Mouse (Mus musculus) embryo, embryonic 11.5 days (tissue): ENCODE measurements around the gene Cmbl.
A peak's percentile ranks its signal among the peaks of the same experiment; 100 is the strongest.
"Not testable (repeated sequence)": the region's sequence is repeated elsewhere in the genome, so short reads cannot be mapped to it uniquely, and the experiment has no call there.

Experiments used
- DNase-seq: peaks from one replicate; pipeline ENCODE4 v3.0.0-alpha.2; 2012; ENCODE audit warnings: low read depth, low spot score

Gene Cmbl

DNA sequence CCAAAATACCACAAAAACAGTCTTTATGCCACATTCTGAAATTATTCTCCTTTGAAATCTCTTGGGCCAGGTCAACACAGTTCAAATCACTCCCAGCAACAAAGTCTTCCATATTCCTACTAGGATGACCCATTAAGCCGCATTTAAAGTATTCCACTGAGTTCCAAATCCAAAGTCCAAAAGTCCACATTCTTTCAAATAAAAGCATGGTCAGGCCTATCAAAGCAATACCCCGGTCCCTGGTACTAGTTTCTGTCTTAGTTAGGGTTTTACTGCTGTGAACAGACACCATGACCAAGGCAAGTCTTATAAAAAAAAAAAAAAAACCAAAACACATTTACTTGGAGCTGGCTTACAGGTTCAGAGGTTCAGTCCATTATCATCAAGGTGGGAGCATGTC lies 15.9 kb downstream of the Cmbl start:
- DNase-seq: not testable (repeated sequence)

DNA sequence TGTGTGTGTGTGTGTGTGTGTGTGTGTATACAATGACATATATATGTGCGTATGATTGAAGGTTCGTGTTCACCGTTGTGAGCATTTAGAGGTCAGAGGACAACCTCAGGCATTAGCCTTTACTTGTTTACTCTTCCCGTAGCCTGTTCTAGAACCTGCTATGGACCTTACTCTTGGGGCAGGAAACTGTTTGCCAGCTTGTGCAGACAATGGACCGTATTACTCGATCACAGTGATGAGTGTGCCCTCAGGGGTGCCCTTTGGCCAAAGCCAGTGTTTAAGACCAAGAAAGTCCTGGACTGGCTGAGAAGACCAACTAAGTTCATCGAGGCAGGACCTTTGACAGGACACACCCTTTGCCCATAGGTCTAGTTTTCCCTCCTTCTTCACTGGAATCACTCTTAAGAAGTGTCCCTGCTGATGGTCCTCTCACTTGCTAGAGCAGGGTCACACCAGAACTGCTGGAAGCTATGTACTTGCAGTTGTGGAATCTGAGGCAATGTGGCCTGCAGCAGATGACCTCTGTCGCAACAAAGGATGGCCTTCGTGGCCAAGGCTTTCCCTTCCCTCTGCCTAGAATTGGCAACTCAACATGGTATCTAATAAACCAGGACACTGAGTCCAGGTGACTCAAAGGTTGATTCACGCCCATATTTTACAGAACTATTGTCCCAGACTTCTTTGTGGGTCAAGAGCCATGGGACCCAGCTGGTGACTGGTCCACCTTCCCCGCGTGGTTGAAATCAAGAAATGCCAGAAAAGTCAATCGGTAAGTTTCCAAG lies 18.3 kb downstream of the Cmbl start:
- no peak for DNase-seq

DNA sequence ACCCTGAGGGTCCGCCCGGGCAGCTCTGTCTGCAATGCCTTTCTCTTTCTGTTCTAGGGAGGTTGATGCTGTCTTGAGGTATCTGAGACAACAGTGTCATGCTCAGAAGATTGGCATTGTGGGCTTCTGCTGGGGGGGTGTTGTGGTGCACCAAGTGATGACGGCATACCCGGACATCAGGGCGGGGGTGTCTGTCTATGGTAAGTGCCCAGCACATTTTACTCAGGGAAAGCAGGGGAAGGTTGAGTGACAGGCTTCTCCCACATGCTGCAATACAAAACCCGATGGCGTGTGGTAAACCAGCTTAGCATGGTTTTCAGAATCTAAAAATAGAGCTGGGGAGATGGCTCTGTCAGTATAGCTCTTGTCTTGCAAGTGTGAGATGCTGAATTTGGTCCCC lies 20.0 kb downstream of the Cmbl start:
- DNase-seq: no peak

DNA sequence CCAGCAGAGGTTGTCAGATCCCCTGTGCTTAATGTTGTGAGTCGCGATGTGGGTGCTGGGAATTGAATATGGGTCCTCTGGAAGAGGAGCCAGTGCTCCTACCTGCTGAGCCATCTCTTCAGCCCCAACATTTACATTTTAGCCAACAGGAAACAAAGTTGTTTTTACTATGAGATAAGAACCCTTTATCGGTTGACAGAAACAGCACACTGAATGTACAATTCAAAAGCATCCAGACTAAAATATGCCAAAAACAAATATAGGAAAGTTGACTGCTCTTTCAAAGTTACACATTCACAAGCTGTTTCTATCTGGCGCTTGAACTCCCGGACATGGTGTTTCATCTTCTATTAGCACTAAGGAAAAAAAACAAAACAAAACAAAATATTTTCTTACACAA lies 20.9 kb downstream of the Cmbl start:
- no peak for DNase-seq

DNA sequence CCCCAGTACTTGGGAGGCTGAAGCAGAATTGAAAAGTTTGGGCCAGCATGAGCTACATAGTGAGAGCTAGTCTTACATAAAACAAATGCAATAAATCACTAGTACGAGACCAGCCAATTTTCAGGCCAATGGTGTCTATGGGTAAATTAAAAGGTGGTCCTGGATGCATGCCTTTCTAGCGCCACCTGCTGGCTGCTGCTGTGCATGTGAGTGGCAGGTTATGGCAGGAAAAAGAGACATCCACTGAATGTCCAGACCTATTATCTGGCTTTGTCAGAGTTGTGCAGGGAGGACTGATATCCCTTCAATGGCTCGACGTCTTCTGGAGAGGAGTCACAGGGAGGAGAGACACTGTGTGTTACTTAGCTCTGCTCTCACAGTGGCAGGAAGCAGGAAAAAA lies 21.3 kb downstream of the Cmbl start:
- DNase-seq: peak; percentile 82

DNA sequence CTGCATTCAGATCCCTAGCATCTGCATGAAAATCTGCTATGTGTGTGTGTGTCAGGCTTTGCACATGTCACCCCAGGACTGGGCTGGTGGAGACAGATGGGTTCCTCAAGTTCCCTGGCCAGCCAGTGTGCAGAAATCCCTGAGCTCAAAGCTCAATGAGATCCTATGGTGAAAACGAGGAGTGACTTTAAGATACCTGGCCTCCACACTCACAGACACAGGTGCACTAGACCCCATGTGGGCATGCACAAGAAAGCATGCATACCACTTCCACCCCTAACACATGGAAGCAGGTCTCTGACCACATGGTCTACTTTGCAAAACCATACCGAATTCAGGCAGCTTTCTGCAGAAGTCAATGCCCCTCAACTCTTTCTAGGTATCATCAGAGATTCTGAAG lies 22.6 kb downstream of the Cmbl start:
- DNase-seq: no peak

DNA sequence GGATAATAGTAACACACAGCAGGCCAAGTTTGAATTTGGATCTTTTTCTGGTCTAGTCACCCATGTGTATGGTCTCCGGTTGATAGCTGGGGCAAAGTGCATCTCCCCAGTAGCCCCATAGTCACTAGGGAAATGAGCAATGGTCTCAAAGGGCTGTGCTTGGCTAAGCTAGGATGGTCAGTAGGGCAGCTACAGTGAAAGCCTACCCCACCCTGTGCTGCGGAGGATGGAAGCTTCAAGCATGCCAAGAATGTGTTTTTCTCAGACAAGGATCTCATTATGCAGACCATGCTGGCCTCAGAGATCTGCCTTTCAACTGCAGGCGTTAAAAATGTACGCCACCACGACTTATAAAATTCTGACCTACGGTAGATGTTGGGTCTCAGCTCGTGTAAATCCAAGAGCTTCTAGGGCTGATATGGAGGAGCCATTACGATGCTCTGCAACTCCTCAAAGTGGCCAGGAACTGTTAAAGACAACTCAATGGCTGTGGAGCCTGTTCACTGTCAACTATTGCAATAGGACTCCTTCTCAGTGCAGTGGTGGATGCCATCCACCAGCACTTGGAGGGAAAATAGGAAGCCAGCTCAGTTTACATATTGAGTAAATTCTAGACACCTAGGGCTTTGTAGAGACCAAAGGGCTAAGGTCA lies 23.9 kb downstream of the Cmbl start:
- no peak for DNase-seq

DNA sequence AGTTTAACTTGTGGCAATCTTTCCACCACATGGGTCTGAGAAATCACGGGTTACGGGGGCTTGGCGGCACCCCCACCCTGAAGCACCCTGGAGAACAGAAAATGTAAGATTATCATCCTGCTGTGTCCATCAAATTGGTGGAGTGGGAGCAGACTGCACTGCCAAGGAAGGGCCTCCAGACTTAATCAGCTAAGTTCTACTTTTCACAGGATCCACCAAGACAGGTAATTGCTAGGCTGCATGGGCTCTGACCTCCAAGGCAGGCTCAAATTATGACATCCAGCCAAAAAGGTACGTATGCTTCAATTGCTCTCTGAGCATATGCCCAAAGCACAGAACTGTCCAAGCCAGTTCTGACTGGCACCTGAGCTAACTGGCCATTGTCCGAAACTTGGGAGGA lies 25.0 kb downstream of the Cmbl start:
- DNase-seq: no peak

DNA sequence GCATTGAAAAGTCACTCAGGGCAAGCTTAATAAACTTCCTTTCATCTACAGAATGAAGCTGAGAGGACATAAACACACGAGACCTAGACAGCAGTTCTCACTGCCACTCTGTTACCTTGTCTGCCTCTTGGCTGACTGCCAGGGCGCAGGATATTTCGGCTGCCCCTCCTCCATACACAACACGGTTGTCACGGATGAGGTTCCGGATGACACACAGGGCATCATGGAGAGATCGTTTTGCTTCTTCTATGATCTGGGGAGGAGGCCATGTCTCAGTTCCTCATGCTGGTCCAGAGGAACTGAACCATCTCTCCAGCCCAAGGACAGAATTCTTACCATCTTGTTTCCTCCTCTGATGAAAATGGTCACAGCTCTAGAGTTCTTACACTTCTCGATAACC lies 27.3 kb downstream of the Cmbl start:
- DNase-seq: no peak

DNA sequence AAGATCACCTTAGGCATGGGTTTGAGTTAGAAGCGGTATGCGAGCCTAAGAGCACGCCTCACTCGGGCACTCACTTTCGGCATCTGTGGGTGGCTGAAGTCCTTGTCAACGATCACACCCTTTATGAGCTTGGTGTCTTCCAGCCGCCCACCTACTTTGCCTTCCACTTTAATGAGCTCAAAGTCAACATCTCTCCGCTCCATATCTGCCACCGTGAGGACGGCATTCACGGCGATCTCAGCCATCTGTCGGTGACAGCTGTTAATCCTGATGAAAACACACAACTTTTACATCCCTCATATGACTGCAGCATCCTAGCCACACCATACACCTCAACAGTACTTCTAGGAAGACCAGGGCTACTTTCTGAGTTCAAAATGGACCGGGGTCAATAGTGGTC lies 29.1 kb downstream of the Cmbl start:
- no peak for DNase-seq

DNA sequence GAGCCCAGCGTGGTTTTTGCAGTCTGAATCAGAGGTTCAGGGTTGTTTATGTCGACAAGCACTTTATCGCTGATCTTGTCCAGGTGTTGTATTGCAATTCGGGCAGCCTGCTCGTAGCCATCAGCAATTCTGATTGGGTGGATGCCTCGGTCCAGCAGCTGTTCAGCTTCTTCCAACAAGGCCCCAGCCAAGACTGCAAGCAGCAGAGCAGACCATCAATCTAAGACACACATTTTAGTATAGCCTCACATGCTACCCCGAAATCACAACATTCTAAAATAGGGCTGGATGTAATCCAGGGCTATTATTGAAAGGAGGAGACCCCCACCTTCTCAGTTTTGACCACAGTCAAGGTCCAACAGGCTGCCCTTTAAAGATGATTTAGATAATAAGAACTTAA lies 30.5 kb downstream of the Cmbl start:
- DNase-seq: no peak

DNA sequence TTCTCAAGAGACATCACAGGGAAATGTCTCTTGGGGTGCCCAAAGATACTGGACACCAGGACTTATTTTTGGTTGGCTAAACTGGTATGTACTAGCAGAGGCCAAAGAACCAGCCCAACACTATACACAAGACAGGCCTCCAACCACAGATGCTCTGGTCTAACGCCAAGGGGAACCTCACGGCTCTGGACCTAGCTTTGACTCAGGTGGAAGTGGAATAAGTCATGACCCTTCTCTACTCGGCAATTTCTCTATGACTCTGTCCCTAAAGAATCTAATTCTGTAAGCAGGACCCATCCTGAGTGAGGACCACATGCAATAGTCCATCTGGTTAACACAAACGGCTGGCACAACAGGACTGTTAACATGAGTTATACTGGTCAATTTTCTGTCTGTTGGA lies 34.6 kb downstream of the Cmbl start:
- no peak for DNase-seq

DNA sequence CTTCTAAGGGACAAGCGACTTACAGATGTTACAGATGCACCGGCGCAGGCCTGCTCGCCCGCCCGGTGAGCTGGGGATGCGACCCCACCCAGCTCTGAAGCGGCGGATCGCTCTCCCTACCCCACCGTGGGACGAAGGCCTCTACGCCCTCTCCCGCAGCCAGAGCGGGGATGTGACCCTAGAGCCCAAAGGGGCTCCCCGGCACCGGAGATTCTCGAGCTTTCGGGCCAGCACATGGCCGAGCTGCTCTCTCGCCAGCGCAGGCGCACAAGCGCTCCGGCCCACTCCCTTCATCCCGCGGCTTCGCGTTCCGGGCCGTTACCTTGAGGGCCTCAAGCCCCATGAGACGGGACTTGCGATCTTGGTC lies 36.1 kb downstream of the Cmbl start:
- no peak for DNase-seq

DNA sequence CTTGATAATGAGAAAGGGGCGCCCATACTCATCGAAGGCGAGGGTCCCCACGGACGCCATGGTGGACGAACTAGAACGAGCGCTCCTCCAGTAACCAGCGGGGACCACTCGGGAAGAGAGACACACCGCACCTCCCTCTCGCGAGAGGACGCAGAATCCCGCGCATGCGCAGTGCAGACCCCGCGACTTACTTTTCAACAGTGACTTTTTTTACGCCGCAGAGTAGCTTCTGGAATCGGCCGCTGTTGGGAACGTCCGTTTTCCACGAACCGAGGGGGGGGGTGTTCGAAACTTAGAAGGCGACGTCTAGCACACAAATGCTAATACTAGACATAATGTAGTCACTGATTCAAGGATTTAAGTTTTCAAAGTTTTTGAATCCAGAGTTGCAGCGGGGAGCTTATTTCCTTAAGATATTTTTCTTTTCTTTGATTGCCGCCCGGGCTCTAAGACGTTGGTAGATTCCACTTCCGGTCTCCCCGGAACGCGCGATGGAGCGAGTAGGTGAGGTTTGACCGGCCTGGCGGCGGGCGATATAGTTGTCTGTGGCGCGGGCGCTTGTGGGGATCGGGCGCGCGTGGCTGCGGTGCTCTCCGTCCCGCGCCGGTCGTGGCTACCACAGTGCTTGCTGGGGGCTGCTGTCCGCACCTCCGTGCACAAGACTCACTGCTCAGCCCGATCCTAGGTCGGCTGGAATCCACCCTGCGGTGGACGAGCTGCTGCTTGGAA lies 36.6 kb downstream of the Cmbl start, which contains the start of the genes Cct5 and Fam173b:
Cct5 (minus strand) TSS at position 159 of the 729 bp plus-strand sequence.
Fam173b (plus strand) TSS at position 207 of the 729 bp plus-strand sequence.
- peak; percentile 97 for DNase-seq

DNA sequence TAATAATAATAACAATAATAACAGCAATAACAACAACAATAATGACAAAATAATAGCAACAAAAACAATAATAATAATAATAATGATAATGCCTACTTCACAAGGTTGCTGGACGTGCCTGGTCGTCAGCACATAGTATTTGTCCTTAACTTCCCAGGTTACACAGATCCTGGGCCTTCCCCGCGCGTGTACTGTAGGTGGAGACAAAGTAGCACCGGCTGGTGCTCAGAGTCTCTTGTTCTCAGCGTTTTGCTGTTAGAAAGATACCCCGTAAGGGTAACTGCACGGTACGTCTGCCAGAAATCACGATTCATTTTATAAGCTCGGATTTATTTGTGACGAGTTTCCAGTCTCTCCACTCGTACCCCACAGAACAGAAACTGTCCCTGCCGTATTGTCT lies 37.2 kb downstream of the Cmbl start:
- DNase-seq: peak; percentile 49

DNA sequence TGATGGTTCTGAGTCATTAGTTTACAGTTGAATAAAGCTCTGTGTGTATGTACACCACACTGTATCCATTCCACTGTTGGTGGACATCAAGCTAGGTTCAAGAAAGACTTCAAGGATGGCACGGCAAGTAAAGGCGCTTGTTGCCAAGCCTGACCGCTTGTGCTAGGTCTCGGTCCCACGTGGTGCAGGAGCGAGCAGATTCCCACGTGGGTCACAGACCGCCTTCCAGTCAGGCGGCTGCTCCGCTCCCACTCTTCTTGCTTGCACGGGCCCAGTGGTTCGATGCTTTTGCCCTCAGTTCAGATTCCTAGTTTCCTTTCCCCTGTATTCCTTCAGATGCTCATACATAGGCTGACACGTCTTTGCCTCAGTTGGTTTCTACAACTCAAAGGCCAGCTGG lies 37.9 kb downstream of the Cmbl start:
- DNase-seq: no peak

DNA sequence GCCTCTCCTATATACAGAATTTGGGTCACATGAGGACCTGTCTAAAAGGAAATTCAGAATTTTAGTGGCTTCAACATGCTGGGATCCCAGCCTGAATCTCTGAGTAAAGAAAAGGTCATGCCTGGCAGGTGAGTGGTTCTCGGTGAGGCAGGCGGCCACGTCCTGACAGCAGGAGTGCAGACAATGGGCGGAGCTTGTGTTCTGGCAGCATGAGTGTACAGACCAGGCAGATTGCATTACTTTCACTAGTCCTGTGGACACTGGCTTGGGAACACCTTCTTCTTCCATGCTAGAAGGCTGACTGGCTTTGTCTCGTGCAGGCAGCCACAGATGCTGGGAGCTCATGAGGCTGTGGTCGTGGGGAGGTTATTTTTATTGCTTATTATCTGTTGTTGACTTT lies 41.6 kb downstream of the Cmbl start:
- no peak for DNase-seq

DNA sequence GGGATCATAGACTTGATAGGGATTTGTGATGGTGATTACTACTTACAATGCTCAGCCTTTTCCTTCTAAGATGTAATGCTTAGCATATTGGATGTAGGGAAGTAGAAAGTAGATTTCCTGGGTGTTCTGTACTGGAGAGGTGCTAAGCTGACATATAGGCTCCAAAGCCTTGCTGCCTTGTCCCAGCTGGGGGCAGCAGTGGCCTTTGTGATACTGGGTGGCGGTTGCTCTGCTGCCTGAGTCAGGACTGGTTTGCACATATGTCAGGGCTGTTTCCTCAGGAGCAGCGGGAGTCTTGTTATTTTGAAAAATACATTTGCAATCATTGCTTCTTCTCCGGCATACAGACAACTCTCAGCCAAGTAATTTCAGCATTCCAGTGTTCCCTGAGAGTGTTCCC lies 45.8 kb downstream of the Cmbl start:
- no peak for DNase-seq

DNA sequence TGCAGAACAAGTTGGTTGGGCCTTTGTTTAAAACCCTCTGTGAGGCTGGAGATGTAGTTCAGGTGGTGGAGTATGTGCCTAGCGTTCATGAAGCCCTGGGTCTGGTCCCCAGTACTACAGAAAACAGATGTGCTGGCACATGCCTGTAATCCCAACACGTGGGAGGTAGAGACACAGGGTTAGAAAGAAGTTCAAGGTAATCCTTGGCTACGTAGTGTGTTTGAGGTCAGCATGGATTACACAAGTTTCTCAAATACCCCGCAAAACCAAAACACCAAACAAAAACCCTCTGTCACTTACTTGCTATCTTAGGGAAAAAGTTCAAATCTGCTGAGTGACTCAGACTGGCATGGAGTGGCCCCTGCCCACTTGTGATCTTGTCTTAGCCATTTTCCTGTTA lies 46.8 kb downstream of the Cmbl start:
- DNase-seq: no peak

DNA sequence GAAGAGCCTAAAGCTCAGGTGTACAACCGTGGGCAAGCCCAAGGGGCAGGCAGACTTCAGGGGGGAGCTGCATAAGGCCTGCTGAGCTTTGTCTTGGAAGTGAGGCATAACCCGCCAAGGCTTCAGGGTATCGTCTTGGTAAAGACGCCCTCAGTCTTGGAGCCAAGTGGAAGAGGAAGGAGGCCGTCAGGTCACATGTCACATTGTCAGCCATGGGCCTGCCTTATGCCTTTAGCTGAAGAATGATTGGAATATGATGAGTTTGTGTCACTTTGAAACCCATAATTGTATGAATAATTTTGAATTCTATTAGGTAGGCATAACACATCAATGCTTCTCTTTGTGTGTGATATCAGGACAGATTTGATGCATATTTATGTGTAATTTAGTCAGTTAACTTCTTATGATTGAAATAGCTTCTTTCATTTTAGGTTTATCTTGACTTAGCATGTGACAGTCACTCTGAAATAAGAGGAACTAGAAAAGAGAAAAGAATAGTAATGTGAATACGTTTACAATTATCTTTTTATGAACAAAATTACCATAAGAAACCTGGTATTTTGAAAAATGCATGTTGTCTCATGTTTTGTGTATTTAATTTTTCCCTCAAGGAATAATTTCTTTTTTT lies 48.8 kb downstream of the Cmbl start:
- no peak for DNase-seq

DNA sequence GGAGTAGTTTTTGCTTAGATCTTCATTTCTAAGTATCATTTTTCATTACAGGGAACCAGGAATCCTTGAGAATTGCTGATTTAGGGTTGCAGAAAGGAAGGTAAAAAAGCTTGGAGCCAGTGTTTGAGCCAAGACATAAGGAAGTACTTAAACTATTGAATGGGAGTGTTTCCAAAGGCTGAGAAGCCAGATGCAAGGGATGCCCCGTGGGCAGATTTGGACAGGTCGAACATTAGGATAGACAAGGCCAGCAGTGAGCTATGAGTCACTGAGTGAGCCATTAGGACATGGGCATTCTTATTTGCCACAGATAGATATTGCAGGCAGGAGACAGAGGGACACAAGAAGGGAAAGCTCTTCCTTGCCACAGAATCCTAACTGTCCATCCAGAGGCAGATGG lies 49.5 kb downstream of the Cmbl start:
- DNase-seq: no peak

DNA sequence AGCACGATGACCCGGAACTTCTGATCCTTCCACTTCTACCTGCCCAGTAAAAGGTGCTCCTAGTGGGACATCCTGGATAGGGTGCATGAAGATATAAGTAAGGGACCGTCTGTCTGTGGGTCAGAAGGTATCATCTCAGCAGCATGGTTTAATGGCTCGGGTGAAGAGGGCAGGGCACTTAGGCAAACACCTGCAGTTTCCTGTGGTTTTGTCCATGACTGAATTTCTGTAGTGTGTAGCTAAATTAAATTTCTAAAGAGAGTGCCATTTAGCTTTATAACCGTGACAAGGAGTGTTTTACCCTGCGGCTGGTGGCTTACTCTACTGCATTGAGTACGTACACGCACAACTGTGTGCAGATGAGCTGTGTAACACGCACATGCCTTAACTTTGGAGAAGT lies 52.1 kb downstream of the Cmbl start:
- DNase-seq: no peak
